Mouse (Mus musculus): ENCODE data around the gene Eqtn.

GRCm38 (mm10) chr4:94928743-94929142 is at the start of gene Eqtn:
- TF ChIP-seq CTCF (conservative IDR thresholded peaks at IDR 0.05; ENCODE audit: insufficient read depth, insufficient read length, low read depth, low read length), result no peak
- TF ChIP-seq POLR2A (IDR thresholded peaks at IDR 0.05; ENCODE audit: low read depth, low read length), result no peak
